Mouse (Mus musculus) layer of hippocampus, adult 9-11 months (tissue): ENCODE data around the gene Axin1.
"Not testable (repeated sequence)": the region's sequence is repeated elsewhere in the genome, so short reads cannot be mapped to it uniquely, and the experiment has no call there.

Experiments used
- DNase-seq: peaks from one replicate; pipeline ENCODE4 v3.0.0; 2022

Gene Axin1

DNA sequence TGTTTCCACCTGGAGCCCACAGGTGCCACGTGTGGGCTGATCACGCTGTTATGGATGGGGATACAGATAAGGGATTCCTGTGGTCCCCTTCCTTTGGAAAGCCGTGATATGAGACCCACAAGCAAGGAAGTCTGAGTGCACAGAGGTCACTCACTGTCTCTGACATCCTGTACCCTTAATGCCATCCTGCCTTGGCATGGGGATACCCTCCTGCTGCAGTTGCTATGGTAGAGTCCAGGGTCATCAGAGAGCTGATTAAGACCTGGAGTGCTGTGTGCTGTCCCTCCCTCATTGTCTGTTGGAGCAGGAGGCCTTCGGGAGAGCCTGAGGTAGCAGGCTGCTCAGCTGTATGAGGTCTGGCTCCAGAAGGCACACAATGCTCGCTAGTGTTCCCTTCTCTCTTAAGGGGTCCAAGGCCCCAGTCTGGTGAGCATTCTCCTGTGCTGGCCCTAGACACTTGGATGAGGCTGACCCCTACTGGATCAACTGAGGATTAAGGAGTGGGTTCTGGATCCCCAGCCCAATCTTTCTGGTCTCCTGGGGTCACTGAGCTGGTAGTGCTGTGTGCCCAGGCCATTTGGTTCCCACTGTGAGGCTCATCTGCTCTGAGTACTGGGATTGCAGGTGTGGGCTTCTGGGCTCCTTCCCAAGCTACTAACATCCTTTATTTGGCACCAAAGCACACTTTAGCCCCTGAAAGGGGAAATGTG, 15.9 kb upstream of the Axin1 start:
- DNase-seq = no peak

DNA sequence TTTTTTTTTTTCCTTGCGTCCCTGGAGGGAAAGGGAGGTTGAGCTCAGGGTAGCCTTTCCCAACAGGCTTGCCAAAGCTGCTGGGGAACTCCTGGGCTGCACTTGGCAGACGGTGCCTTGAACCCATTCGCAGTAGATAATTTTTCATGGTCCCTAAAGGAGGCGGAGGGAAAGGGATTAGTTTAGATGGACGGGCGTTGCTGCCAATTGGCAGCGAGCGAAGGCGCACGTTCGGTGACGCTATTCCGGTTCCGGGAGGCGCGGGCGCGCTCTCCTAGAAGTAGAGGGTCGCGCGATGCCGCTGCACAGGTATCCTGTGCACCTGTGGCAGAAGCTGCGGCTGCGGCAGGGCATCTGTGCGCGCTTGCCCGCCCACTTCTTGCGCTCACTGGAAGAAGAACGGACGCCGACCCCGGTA, 15.2 kb upstream of the Axin1 start, which contains the start of gene Mrpl28:
Gene Mrpl28, plus strand, starts transcription at position 234 of the 418 bp plus-strand sequence.
- DNase-seq = peak; percentile 94

DNA sequence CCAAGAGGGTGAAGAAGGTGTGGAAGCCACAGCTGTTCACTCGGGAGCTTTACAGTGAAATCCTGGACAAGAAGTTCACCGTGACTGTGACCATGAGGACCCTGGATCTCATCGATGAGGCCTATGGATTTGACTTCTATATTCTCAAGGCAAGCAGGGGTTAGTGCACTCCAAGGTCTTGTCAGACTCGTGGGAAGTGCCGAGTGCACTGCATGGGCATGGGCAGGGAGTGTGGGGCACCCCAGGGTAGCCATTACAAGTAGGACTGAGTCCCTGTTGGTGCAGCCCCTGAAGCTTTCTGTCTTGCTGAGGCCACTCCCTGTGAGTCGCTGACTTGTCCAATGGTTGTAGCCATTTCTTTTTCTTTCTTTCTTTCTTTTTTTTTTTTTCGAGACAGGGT, 13.9 kb upstream of the Axin1 start:
- no peak for DNase-seq

DNA sequence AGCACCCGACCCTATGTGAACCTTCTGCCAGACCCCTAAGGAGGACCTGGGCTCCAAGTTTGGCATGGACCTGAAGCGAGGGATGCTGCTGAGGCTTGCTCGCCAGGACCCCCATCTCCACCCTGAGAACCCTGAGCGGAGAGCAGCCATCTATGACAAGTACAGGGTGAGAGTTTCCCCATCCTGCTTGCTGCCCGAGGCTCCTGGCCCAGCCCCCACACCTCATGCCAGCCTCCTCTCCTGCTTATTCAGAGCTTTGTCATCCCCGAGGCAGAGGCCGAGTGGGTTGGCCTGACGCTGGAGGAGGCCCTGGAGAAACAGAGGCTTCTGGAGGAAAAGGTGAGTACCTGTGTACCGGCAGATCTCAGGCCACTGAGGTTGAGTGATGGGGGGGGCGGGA, 13.3 kb upstream of the Axin1 start:
- DNase-seq = no peak

DNA sequence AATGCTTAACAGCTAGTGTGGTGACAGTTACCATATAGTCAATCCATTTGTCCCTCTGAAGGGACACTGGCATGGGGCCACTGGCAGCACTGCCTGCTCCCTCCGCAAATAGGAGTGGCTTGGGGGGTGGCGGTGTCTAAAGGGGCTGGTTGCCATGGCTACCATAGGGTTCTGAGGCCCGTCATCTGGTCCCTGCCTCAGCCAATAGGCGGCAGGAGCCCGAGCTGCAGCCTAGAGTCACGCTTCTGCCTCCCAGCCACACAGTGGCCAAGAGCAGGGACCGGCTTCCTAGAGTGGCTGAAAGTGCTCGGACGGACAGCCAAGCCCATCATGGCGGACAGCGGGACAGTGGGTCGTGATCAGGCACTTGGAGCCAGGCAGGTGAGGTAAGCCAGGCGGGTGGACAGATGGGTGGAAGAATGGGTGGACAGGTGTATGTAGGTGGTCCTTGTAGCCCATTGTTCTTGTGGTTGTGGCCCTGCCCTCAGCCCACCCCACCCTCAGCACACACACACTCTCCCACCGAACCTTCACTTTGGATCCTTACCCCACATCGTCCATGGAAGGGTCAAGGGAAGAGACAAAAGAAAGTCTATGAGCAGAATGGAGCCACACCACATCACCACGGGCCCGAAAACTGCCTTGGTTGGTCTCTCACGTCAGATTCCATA, 7.3 kb upstream of the Axin1 start:
- no peak for DNase-seq

DNA sequence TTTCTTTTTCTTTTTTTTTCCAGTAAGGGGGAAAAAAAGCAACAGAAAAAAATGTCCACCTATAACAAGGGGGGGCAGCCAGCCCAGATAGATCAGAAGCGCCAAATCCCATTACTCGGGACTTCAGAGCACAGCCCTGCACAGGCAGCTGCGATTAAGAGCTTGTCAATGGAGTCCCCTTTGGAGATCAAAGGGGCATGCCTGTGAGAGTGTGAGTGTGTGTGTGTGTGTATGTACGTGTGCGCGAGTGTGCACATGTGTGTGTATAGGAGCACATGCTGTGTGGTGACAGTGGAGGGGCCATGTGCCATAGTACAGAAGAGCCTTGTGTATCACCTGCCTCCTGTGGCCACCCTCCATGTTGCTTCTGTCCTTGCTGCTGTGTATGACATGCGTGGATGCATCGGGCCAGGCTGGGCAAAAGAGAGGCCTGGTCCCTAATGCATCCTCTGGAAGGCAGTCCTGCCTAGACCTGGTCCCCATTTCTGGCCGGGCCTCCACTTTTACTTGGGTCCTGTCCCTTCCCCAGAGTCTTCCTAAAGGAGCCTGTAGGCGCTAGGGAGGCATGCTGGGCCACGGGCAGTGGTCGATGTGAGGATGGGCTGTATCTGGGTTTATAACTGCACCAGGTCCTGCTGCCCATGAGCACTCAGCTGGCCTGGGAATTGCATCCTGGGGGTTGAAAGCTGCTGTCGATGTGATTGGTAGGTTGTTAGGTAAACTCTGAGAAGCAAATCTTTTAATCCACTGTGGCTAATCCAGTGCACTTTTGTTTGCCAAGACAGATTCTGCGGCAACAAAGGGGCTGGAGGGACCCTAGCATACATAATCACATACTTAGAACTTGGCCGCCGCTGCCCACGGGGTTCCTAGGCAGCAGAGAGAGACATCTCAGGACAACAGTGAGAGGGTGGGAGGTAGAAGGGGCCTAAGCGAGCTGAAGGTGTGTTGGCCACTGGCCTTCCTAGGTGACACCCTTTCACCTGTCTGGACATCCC, 6.3 kb upstream of the Axin1 start:
- no peak for DNase-seq

GRCm38 (mm10) chr17:26137106-26137750, 1.3 kb upstream of the Axin1 start:
- no peak for DNase-seq

- DNase-seq = no peak
Measured at GRCm38 (mm10) chr17:26137751-26138130, 747 bp upstream of the Axin1 start.

- peak; percentile 37 for DNase-seq
Measured at GRCm38 (mm10) chr17:26138901-26139381, 453 bp downstream of the Axin1 start.

DNA sequence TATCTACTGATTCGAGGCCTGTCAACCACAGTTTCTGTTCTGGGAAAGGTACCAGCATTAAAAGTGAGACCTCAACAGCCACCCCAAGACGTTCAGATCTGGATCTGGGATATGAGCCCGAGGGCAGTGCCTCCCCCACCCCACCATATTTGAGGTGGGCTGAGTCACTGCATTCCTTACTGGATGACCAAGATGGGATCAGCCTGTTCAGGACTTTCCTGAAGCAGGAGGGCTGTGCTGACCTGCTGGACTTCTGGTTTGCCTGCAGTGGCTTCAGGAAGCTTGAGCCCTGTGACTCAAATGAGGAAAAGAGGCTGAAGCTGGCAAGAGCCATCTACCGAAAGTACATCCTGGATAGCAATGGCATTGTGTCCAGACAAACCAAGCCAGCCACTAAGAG, 4.3 kb downstream of the Axin1 start:
- no peak for DNase-seq

- no peak for DNase-seq
Measured at GRCm38 (mm10) chr17:26143386-26143785, 4.9 kb downstream of the Axin1 start.

GRCm38 (mm10) chr17:26149056-26149455, 10.6 kb downstream of the Axin1 start:
- DNase-seq = no peak

- DNase-seq = no peak
Measured at GRCm38 (mm10) chr17:26151886-26152630, 13.6 kb downstream of the Axin1 start.

DNA sequence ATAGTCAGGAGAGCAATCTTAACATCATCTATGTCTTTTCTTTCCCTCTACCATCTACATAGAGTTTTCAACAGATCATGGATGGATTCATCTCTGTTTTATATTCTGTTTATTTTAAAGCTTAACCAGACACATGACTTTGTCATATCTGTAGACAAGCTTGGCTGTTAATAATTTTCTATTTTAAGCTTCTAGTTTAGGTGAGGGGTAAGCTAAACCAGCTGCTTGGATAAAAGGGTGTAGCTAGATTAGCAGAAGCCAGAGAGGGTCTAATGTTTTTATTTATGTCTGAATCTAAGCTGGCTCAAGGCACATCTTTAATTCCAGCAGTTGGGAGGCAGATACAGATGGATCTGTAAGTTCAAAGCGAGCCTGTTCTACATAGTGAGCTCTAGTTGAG, 24.2 kb downstream of the Axin1 start:
- DNase-seq = no peak

DNA sequence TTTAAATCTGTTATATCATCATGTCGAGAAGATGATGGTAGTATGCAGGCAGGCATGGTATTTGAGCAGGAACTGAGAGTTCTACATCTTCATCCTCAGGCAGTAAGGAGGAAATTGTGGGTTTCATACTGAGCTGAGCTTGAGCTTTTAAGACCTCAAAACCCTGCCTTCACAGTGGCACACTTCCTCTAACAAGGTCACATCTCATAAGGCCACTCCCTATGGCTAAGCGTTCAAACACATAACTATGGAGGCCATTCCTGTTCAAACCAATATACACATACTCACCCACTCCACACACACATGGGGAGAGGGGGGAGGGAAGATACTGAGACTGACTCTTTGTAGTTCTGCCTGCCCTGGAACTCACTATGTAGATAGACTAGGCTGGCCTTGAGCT, 29.6 kb downstream of the Axin1 start:
- no peak for DNase-seq

GRCm38 (mm10) chr17:26175248-26175647, 36.8 kb downstream of the Axin1 start:
- DNase-seq = not testable (repeated sequence)

DNA sequence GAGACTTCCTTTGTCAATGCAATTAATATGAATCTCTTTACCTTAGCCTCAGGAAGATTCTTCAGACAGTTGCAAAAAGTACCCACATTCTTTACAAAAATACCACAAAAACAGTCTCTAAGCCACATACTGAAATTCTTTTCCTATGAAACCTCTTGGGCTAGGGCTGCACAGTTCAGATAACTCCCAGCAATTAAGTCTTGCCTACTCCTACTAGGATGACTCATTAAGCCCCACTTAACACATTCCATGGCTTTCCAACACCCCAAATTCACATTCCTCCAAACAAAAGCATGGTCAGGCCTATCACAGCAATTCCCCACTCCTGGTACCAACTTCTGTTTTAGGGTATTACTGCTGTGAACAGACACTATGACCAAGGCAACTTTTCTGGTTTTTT, 40.1 kb downstream of the Axin1 start:
- DNase-seq = no peak

- no peak for DNase-seq
Measured at GRCm38 (mm10) chr17:26181179-26181578, 42.7 kb downstream of the Axin1 start.

GRCm38 (mm10) chr17:26187592-26187991, 49.1 kb downstream of the Axin1 start:
- DNase-seq = no peak

GRCm38 (mm10) chr17:26188091-26188805, 49.8 kb downstream of the Axin1 start:
- no peak for DNase-seq

GRCm38 (mm10) chr17:26191486-26191885, 53.0 kb downstream of the Axin1 start:
- DNase-seq = not testable (repeated sequence)
